Mouse (Mus musculus) intestine, embryonic 16.5 days (tissue): ENCODE results near the gene Ttll12. TPM values are rescaled to one million over a fixed set of nuclear protein-coding genes. Genes with fewer than 3 reads are reported as not detected.

Experiments
- ATAC-seq: fragments of 200-750 bp; cut with Nextera tagmentation; 2 replicates; pipeline ENCODE4 v1.8.0; 2017; ENCODE audit warnings: moderate TSS enrichment, moderate library complexity
- H3K27ac ChIP-seq: fragments of 300-500 bp; sonication (generic); 2 replicates; pipeline ENCODE4 v1.5.1; 2014; ENCODE audit warnings: mild to moderate bottlenecking, low read length
- H3K27me3 ChIP-seq: fragments of 300-500 bp; sonication (generic); replicated peaks from 2 replicates; pipeline ENCODE4 v1.6.1; 2014; ENCODE audit warnings: low read length, control low read depth, mixed read lengths; ENCODE audit not compliant: control insufficient read depth, insufficient read depth
- H3K36me3 ChIP-seq: fragments of 300-500 bp; sonication (generic); 2 replicates; pipeline ENCODE4 v1.6.1; 2014; ENCODE audit warnings: low read length, control low read depth; ENCODE audit not compliant: control insufficient read depth, insufficient read depth
- H3K4me1 ChIP-seq: fragments of 300-500 bp; sonication (generic); 2 replicates; pipeline ENCODE4 v1.6.1; 2014; ENCODE audit warnings: low read length, control low read depth, mixed read lengths; ENCODE audit not compliant: control insufficient read depth, insufficient read depth
- H3K4me2 ChIP-seq: fragments of 300-500 bp; sonication (generic); 2 replicates; pipeline ENCODE4 v1.6.1; 2014; ENCODE audit warnings: low read depth, low read length, control low read depth
- H3K4me3 ChIP-seq: fragments of 300-500 bp; sonication (generic); 2 replicates; pipeline ENCODE4 v1.5.1; 2014; ENCODE audit warnings: mild to moderate bottlenecking, low read length
- H3K9ac ChIP-seq: fragments of 300-500 bp; sonication (generic); 2 replicates; pipeline ENCODE4 v1.6.1; 2014; ENCODE audit warnings: low read depth, low read length
- H3K9me3 ChIP-seq: fragments of 300-500 bp; sonication (generic); 2 replicates; pipeline ENCODE4 v1.6.1; 2016; ENCODE audit warnings: low read length, control low read depth; ENCODE audit not compliant: control insufficient read depth
- WGBS: fragments of 180-500 bp; shearing (Covaris S2); extraction: QIAGEN DNeasy Blood & Tissue Kit; methylation state at CpG from one replicate; pipeline ENCODE4 v1.1.7; 2014; 5-methylcytosine and 5-hydroxymethylcytosine counted together
- polyA plus RNA-seq: library from polyadenylated mRNA; unstranded; fragments of >200 nt; fragmentation: Nextera tagmentation; extraction: Ambion mirVana; gene quantifications from 2 replicates; pipeline ENCODE4 v1.2.1, GENCODE M21; 2015

Gene Ttll12
- polyA plus RNA-seq, 1 experiment from 2014 or later = 30.2 TPM

GRCm38 (mm10) chr15:83534960-83535889 lies 59.7 kb downstream of the Ttll12 start:
- H3K4me1 ChIP-seq = peaks cover 8% of the 10 kb centered on the region; the same call in 1 of the 2 replicates
- H3K9ac ChIP-seq = no peak overlapping the region
- peak overlapping the region; percentile 4; the same call in 1 of the 2 replicates for H3K27ac ChIP-seq
- WGBS = 55% methylated on average over 17 of the region's 17 CpGs
- ATAC-seq = peak; percentile 78; the same call in 1 of the 2 replicates
- H3K36me3 ChIP-seq = no peaks in the 10 kb centered on the region
- H3K27me3 ChIP-seq = no peaks in the 10 kb centered on the region
- no peak overlapping the region for H3K4me3 ChIP-seq
- no peaks in the 10 kb centered on the region; the same call in 1 of the 2 replicates for H3K9me3 ChIP-seq
- no peak overlapping the region for H3K4me2 ChIP-seq

GRCm38 (mm10) chr15:83532606-83533005 lies 62.4 kb downstream of the Ttll12 start:
- H3K36me3 ChIP-seq = no peaks in the 10 kb centered on the region
- H3K9me3 ChIP-seq = no peaks in the 10 kb centered on the region; the same call in 1 of the 2 replicates
- WGBS = 77% methylated on average over 7 of the region's 7 CpGs
- peaks cover 7% of the 10 kb centered on the region; the same call in 1 of the 2 replicates for H3K4me1 ChIP-seq
- no peak overlapping the region for H3K4me3 ChIP-seq
- ATAC-seq = no peak
- H3K9ac ChIP-seq = no peak overlapping the region
- H3K27me3 ChIP-seq = peaks cover 2% of the 10 kb centered on the region; the same call in 1 of the 2 replicates
- no peak overlapping the region for H3K4me2 ChIP-seq
- H3K27ac ChIP-seq = no peak overlapping the region

GRCm38 (mm10) chr15:83531961-83532469 lies 62.9 kb downstream of the Ttll12 start:
- no peak for ATAC-seq
- Histone ChIP-seq H3K36me3 (no peaks in the 10 kb centered on the region), H3K9ac (no peak overlapping the region), H3K9me3 (no peaks in the 10 kb centered on the region; the same call in 1 of the 2 replicates), H3K4me2 (no peak overlapping the region), H3K4me3 (no peak overlapping the region), H3K27ac (no peak overlapping the region), H3K27me3 (peaks cover 8% of the 10 kb centered on the region), H3K4me1 (peaks cover 9% of the 10 kb centered on the region)
- WGBS = 86% methylated on average over 5 of the region's 5 CpGs

GRCm38 (mm10) chr15:83530688-83531087 lies 64.3 kb downstream of the Ttll12 start:
- Histone ChIP-seq H3K4me3 (no peak overlapping the region), H3K4me1 (peaks cover 16% of the 10 kb centered on the region), H3K27me3 (peaks cover 19% of the 10 kb centered on the region), H3K36me3 (no peaks in the 10 kb centered on the region), H3K9ac (no peak overlapping the region), H3K4me2 (no peak overlapping the region), H3K9me3 (no peaks in the 10 kb centered on the region; the same call in 1 of the 2 replicates), H3K27ac (no peak overlapping the region)
- no peak for ATAC-seq
- 55% methylated on average over 6 of the region's 6 CpGs for WGBS

- Histone ChIP-seq H3K9ac (no peak overlapping the region), H3K4me3 (no peak overlapping the region), H3K4me2 (no peak overlapping the region), H3K36me3 (no peaks in the 10 kb centered on the region), H3K4me1 (peaks cover 16% of the 10 kb centered on the region), H3K27me3 (peaks cover 21% of the 10 kb centered on the region), H3K27ac (no peak overlapping the region), H3K9me3 (no peaks in the 10 kb centered on the region; the same call in 1 of the 2 replicates)
- ATAC-seq = no peak
- 58% methylated on average over 9 of the region's 9 CpGs for WGBS
Observed at GRCm38 (mm10) chr15:83530233-83530632, 64.7 kb downstream of the Ttll12 start.

- H3K27ac ChIP-seq = 0 out of 2 replicates have a peak overlapping the region, but pooled peaks have one; percentile 49
- no peaks in the 10 kb centered on the region for H3K36me3 ChIP-seq
- ATAC-seq = no peak
- no peak overlapping the region for H3K4me2 ChIP-seq
- H3K9me3 ChIP-seq = no peaks in the 10 kb centered on the region; the same call in 1 of the 2 replicates
- no peak overlapping the region for H3K4me3 ChIP-seq
- H3K9ac ChIP-seq = no peak overlapping the region
- H3K27me3 ChIP-seq = peaks cover 24% of the 10 kb centered on the region
- WGBS = 75% methylated on average over 5 of the region's 5 CpGs
- H3K4me1 ChIP-seq = peaks cover 16% of the 10 kb centered on the region
Observed at GRCm38 (mm10) chr15:83529765-83530164, 65.2 kb downstream of the Ttll12 start.

GRCm38 (mm10) chr15:83528892-83529291 lies 66.1 kb downstream of the Ttll12 start:
- no peak overlapping the region for H3K9ac ChIP-seq
- peaks cover 24% of the 10 kb centered on the region for H3K27me3 ChIP-seq
- H3K4me1 ChIP-seq = peaks cover 16% of the 10 kb centered on the region
- no peak overlapping the region for H3K4me2 ChIP-seq
- H3K4me3 ChIP-seq = no peak overlapping the region
- ATAC-seq = no peak
- no peaks in the 10 kb centered on the region for H3K36me3 ChIP-seq
- 63% methylated on average over 4 of the region's 4 CpGs for WGBS
- H3K27ac ChIP-seq = no peak overlapping the region
- no peaks in the 10 kb centered on the region; the same call in 1 of the 2 replicates for H3K9me3 ChIP-seq

- Histone ChIP-seq H3K9ac (no peak overlapping the region), H3K36me3 (no peaks in the 10 kb centered on the region), H3K9me3 (no peaks in the 10 kb centered on the region; the same call in 1 of the 2 replicates), H3K4me2 (no peak overlapping the region), H3K4me3 (no peak overlapping the region; the same call in 1 of the 2 replicates), H3K27me3 (peaks cover 24% of the 10 kb centered on the region), H3K27ac (no peak overlapping the region), H3K4me1 (peaks cover 21% of the 10 kb centered on the region)
- 74% methylated on average over 2 of the region's 2 CpGs for WGBS
- ATAC-seq = no peak
Observed at GRCm38 (mm10) chr15:83527747-83528146, 67.2 kb downstream of the Ttll12 start.

GRCm38 (mm10) chr15:83527092-83527437 lies 67.9 kb downstream of the Ttll12 start:
- H3K4me1 ChIP-seq = peaks cover 21% of the 10 kb centered on the region
- peak overlapping the region; percentile 97 for H3K4me2 ChIP-seq
- H3K4me3 ChIP-seq = peak overlapping the region; percentile 64
- WGBS = 2% methylated on average over 26 of the region's 26 CpGs
- H3K27me3 ChIP-seq = peaks cover 24% of the 10 kb centered on the region
- H3K9me3 ChIP-seq = no peaks in the 10 kb centered on the region
- H3K27ac ChIP-seq = no peak overlapping the region
- peak overlapping the region; percentile 67 for H3K9ac ChIP-seq
- 0 out of 2 replicates have a peak, but pooled peaks have one; percentile 24 for ATAC-seq
- no peaks in the 10 kb centered on the region for H3K36me3 ChIP-seq
